Mouse (Mus musculus): Measurements from ENCODE around the gene Gm49630.
"Not testable (repeated sequence)": the region's sequence is repeated elsewhere in the genome, so short reads cannot be mapped to it uniquely, and the experiment has no call there.

Gm49630 gene

DNA sequence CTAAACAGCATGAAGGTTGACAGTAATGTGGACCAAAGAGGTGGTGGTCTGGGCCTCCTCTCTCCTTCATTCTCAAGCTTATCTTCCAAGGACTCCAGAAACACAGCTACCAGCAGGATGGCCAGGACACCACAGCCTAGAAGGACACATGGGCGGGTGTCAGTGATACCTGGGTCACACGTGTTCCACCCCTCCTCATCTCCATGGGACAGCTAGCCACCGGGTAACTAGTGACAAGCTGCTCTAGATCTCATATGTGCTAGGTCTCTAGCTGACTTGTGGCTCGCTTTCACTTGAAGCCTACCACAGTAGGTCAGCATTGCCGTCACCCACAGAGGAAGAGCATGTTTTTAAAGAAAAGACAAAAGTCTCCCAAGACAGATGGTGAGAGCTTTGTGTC lies at the start of gene Gm49630:
Gene Gm49630 (minus strand): TSS at position 101 of the 400 bp plus-strand sequence.
- in situ Hi-C loops (cut with MboI; ENCODE audit: unreplicated experiment in 2 of 2): not testable (repeated sequence)

DNA sequence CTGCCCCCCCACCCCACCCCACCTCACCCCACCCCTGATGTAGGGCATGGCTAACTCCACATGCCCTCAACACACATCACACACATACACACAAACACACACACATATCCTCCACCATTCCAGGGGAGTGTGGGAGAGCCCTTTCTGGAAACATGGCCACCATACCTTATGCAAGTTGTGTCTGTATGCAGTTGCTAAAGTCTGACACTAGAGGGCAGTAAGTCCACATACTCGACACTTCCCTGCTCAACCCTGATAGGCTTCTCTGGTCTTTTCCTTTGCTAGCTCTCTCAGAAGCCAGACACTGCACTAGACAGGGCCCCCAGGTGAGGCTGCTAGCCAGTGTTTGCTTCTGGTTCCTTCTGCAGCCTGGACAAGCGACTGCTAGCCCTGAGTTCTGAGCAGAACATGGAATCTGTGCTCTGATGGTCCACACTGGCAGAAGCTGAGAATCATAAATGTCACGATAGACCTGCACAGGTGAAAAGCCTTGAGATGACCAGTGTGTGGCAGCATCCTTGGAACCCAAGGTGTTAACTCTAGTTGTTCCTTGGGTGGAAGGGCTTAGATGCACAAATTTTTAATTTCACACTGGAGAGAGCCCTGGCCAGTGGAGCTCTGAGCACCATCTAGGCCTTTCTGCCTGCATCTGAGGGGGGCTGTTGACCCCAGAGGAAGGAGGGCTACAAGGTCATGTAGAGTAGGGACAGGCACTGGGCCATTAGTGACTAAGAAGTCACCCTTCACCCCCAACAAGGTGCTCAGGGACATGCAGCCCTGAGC lies 48.6 kb upstream of the Gm49630 start:
- in situ Hi-C loops (cut with MboI; ENCODE audit: unreplicated experiment in 2 of 2): not testable (repeated sequence)

DNA sequence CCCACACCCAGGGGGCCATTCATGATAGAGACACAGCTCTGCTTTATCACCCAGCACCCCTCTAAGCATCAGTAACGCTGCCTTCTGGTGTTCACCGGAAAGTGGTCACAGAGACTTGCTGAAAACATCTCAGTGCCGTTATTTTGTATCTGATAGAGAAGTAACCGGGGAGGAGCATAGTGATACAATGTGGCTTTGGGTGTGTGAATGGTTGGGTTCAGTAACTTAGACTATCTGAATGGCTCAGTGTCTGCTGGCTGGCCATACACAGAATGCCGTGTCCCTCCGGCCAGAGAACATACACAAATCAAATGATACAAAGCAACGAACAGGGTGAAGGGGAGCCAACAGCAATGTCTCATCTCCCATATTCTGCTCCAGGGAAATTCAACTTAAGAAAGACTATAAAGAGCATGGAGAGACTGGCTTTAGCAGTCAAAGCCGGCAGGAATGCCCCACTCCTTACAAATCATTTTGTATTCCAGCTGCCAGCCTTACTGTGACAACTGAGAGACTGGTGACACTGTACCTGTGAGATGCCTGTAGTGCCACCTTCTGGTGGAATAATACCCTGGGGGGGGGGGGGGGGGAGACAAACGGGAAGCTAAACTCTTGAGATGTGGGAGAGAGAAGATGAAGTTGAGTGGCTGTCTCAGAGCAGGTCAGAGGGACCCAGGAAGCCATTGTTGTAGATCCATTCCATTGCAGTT lies 43.0 kb upstream of the Gm49630 start:
- in situ Hi-C loops (cut with MboI; ENCODE audit: unreplicated experiment in 2 of 2): not testable (repeated sequence)

DNA sequence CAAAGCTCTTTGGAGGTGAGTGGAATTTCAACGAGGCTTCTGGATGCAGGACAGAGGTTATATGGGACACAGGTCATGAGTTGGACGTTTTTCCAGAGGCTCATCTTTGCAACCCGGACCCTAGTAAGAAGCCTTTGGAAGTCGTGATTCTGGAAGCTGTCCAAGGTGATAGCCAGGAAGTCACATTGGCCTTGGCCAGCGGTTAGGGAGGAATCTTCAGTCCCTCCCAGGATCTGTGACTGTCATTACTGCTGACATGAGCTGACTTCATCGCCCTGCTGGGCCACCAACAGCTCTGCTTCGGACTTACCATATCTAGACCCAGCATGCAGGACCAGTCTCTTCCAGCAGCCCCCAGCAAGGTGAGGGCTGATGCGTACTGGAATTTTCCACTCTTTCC lies 41.6 kb upstream of the Gm49630 start:
- in situ Hi-C loops (cut with MboI; ENCODE audit: unreplicated experiment in 2 of 2): not testable (repeated sequence)

DNA sequence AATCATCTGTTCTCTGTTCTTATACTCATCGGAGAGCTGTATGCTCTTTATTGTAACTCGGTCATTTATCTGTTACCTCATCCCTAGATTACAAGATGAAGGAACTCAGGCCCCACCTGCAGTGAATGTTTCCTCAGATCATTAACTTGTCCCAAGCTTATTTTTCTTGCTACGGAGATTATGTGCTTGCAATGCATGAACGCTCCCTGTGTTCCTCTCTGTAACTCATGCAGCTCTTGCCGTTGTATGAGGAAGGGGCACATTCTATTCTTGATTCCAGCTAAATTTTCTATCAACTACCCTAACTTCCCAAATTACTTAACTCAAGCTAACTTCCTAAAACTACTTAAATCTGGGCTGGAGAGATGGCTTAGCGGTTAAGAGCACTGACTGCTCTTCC lies 28.0 kb upstream of the Gm49630 start:
- in situ Hi-C loops (cut with MboI; ENCODE audit: unreplicated experiment in 2 of 2): not testable (repeated sequence)

DNA sequence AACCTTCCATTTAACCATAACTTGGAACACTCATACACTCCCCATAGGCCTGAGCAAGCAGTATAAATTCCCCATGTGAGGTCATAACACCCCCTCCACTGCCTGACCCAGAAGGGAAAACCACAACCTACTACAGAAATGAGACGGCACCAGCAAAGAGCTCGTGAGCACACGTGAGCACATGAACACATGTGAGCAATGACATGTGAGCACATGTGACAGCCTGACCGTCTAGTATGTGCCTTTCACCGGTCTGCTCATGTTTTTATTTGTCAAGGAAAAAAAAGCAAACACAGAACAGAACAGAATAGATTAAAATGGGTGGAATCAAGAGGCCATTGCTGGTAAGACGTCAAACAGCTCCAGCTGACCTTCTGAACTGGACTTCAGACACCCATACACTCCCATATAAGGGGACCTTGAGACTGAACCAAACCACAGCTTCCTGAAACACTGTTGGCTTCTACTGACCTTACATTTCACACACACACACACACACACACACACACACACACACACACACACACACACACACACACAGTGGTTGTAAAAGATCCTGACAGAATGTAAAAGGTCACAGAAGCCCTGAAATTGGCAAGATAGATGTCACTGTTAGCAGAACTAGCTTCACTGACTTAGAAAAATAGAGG lies 26.5 kb upstream of the Gm49630 start:
- in situ Hi-C loops (cut with MboI; ENCODE audit: unreplicated experiment in 2 of 2): not testable (repeated sequence)

DNA sequence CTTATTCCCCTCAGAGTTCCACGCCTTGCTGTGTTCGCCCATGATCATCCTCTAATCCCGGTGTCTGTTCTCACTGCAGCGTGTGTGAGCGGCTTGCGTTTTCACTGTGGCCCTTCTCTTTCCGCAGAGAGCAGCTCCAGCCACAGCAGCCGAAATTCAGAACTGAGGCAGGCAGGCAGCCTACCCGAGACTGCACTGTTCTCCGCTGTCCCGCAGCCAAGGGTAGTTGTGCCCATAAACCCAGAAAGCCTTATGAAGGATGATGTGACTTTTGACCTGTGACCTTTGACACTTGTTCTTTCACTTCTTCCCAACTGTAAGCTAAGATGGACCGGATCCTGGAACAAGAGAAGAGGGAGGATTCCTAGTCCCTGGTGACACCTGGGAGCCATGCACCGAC lies 25.3 kb upstream of the Gm49630 start:
- in situ Hi-C loops (cut with MboI; ENCODE audit: unreplicated experiment in 2 of 2): not testable (repeated sequence)

DNA sequence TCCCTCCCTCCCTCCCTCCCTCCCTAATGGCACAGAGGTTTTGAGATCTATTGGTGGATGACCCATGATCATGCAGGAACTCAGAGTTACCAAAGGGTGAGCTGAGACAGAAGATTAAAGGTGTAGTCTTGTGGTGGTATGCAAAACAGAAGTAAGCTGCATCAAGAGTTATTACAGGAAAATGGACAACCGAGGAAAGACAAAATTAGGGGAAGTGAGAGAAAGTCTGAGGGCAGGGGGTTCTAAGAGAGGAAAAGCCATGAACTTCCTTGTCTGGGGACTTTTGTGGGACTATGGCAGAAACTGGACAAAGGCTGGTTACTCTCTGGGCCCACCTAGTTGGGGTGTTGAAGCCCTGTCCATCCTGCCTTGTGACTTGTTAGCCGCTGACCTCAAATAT lies 24.5 kb upstream of the Gm49630 start:
- in situ Hi-C loops (cut with MboI; ENCODE audit: unreplicated experiment in 2 of 2): not testable (repeated sequence)

DNA sequence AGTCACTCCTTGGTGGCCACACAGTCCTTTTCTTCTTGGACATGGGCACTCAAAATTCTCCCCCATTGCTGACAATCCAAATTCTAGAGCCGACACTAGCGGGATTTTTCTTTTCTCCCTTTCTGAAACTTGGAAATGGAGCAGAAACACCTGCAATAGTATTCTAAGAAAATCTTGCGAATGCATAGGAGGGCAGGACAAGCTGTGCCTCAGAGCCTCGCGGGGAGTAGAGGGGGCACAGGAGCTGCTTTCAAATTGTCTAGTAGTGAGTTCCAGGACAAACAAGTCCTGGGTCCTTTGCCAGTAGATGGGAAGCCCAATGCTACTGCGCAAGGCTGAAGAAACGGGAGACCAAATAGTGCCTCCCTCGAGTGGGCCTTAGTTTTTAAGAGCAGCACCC lies 23.9 kb upstream of the Gm49630 start:
- in situ Hi-C loops (cut with MboI; ENCODE audit: unreplicated experiment in 2 of 2): not testable (repeated sequence)

DNA sequence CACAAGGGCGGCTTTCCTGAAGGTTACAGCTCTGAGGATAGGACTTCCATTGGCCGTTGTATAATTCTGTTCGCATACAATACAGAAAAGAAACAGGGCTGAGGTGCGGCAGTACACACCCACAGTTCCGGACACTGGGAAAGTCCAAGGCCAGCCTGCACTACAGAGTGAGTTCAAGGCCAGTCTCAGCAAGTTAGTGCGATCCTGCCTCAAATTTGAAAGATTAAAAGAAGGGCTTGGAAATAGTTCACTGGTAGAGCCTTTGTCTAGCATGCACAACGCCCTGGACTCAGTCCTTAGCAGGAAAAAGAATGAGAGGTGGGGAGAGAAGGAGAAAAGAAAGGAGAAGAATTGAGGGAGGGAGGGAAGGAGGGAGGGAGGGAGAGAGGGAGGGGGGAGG lies 23.3 kb upstream of the Gm49630 start:
- in situ Hi-C loops (cut with MboI; ENCODE audit: unreplicated experiment in 2 of 2): not testable (repeated sequence)

DNA sequence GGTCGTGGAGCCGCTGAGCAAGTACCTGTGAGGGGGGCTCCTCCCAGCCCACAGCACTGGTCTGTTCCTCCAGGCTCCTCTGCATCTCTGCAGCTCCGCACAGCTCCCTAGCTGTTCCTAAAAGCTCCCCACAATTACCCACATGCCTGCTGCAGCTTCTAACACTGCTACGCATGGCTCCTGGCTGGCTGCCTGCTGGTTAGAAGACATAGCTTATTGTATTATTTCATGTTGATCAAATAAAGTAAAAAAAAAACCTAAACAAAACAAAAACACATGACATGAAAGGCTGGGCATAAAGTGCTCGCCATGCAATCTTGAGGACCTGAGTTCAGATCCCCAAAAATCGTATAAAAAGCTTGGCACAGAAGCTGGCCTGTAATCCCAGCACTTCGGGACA lies 18.1 kb upstream of the Gm49630 start:
- in situ Hi-C loops (cut with MboI; ENCODE audit: unreplicated experiment in 2 of 2): not testable (repeated sequence)

DNA sequence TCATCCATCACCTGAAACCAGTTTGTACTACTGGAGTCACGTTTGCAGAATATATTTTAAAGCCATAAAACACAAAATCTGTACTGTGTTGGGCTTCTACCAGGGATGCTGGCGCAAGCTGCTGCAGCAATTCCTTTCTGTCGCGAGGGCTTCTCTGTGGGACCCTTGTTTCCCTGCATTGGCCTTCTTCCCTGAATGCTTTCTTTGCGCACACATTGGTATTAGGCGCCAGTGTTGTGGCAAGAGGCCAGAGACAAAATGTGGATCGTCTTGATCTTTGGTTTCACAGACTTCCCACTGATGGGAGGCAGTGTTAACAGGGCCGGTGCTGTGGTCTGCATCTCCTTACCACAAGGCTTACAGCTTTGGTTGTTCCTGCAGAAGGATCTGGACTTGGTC lies 17.2 kb upstream of the Gm49630 start:
- in situ Hi-C loops (cut with MboI; ENCODE audit: unreplicated experiment in 2 of 2): not testable (repeated sequence)

DNA sequence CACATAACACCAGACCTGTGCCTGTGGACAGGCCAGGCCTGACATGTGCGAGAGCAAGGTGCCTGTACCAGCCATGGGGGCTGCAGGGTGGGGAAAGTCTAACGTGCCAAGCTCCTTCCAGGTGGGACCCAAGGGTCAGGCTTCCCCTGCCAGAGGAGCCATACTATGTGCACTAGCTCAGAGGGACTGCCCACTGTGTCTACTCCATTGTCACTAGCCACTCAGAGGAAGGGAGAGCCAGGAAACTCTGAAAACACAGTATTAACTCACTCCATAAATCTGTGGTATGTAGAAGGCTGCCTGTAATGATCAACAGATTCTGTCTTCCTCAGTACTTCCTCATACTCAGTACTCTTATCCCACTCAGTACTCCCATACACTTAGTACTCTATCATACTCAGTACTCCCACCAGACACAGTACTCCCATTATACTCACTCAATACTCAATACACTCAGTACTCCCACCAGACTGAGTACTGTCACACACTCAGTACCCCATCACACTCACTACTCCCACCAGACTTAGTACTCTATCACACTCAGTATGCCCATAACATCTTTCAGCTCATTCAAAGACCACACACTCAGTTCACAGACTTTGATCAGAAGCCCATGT lies 16.7 kb upstream of the Gm49630 start:
- in situ Hi-C loops (cut with MboI; ENCODE audit: unreplicated experiment in 2 of 2): not testable (repeated sequence)

DNA sequence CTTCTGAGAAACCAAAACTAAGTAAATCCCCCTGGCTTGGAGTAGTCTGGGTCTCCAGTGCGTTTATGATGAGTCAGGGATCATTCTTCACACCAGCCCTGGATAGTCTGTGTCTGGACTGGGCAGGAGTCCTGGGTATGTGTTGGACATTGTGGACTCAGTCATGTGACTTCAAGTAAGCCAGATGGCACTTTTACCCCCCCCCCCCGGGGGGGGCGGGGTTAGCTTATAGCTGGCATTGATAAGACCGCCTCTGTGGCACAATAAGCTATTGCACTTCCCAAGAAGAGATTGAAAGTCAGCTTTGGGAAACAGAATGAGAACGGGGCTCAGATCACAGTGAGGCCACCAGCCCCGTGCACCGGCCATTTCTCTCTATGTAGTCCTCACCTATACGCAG lies 14.2 kb upstream of the Gm49630 start:
- in situ Hi-C loops (cut with MboI; ENCODE audit: unreplicated experiment in 2 of 2): not testable (repeated sequence)

DNA sequence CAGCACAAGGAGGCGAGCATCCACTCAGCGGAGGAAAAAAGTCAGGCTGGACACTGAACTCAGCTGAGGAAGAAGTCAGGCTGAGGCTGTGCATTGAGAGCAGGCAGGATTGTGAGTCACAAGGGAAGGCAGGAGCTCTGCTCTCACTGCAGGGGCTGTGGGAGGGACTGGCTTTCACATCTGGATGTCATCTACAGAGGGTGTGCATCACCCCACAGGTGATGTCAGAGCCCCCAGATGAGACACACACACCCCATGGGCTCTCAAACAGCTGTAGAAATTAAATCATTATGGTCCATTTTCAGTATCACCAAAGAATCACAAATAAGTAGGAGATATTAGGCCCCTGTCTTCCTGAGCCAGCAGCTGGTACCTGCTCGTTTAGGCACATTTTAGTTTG lies 13.6 kb upstream of the Gm49630 start, which contains the start of gene Unc93a2:
Gene Unc93a2 (minus strand): TSS at position 101 of the 400 bp plus-strand sequence.
- in situ Hi-C loops (cut with MboI; ENCODE audit: unreplicated experiment in 2 of 2): not testable (repeated sequence)

DNA sequence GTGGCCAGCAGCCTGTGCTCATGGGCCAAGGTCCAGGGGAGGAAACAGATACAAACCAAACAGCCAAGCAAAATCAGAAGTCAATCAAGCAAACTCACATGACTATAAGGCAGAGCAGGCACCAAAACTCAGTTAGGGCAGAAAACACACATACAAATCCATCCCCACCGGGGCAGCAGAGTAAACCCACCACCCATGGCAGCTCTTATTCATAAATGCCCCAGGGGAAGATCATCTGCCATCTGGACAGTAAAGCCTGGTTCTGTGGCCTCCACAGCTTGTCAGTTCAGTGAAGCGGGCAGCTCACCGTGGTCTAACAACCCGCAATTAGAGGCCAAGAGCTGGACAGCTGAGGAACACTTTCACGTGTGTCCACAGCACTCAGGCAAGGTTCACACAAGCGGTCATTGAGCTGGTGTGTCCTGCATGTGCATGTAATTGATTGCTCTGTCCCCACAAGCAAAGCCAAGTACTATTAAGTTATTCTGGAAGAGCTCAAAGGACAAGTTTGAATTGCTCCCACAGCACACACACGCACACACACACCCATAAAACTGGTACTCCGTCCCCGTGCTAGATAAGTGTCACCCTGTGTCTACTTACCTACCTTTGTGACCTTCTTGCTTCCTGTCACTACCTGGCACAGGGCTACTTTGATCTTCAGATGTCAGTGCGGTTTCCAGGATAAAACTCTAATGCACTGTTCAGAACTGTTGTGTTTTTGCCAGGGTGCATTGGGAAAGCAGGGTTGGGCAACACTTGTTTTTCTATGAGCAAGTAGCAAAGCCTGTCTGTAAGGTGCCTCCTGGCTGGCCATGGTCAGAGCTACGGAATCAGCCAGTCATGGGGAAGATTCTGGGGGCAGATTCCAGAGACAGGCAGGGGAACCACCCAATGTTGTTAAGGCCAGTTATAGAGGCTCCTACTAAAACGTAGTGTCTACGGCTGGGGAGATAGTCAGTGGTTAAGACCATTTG lies 11.7 kb upstream of the Gm49630 start:
- in situ Hi-C loops (cut with MboI; ENCODE audit: unreplicated experiment in 2 of 2): not testable (repeated sequence)

DNA sequence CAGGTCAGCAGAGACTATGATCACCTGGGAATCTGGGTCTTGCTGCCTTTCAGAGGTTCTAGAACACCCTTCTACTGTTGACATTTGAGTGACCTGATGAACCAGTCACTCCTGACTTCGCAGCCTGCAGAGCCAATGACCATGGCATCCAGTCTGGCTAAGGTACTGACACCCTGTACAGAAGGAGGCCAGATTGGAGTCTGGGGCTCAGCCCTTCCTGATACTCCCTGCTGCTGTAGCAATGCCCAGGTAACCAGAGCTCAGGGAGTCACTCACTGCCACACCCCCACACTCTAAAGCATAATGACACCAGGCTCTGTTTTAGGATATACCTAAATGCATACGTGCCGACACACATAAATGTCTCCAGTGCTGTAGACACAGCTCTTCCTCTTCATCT lies 10.9 kb upstream of the Gm49630 start:
- in situ Hi-C loops (cut with MboI; ENCODE audit: unreplicated experiment in 2 of 2): not testable (repeated sequence)

DNA sequence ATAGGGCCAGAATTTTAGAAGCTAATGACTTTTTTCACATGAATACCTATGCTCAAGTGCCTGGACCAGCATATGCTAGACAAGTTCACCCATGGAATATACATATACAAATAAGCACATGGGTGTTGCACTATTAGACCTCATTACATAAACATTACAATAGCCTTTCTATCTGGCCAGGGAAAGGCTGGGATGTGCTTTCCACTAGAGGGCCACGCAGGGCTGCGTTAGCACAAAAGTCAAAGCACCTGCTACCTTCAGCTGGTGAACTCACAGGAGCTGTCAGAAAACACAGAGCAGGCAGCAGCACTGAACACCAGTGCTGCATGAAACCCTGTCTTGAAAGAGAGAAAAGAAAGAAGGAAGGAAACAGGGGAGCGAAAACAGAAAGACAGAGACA lies 6.1 kb upstream of the Gm49630 start:
- in situ Hi-C loops (cut with MboI; ENCODE audit: unreplicated experiment in 2 of 2): not testable (repeated sequence)

DNA sequence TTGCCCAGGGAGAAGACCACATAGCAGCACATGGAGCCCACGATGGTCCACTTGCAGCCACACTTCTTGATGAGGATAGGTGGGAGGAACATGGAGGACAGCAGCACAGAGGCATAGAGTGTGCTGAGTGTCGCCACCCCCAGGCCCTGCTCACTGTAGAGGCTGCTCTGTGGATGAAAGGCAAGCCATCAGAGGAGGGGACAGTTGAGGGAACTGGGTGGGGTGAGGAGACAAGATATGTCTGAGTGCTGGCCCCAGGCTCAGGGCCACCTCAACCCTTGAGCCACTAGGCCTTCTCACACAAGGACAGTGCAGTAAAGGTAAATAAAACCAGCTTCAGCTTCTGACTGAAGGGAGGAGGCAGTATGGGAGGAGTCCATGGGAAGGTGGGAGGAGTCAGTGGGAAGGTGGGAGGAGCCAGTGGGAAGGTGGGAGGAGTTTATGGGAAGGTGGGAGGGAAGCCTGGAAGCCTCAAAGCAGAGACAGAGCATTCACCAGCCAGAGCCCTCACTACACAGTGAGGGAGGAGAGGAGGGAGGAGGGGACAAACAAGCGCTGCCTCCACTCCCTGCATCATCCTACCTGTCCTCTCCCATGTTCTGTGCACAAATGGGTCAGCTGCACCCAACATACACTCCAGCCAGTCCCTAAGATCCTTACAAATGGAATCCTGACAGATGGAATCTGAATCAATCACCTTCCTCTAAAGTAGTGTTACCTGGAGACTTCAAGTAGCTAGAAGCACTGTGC lies 5.3 kb upstream of the Gm49630 start:
- in situ Hi-C loops (cut with MboI; ENCODE audit: unreplicated experiment in 2 of 2): not testable (repeated sequence)
